Mouse (Mus musculus) lung, embryonic 16.5 days (tissue): ENCODE measurements at regions not wholly inside any gene's neighbourhood (a gene's known extent, or its start where the extent isn't known, plus 50 kb on each side); places are given as distances from the start of the nearest gene placed in this dataset.

Experiments
- ATAC-seq: fragments of 200-750 bp; cut with Nextera tagmentation; 2 replicates; pipeline ENCODE4 v1.8.0; 2017; ENCODE audit warnings: low read depth, mild to moderate bottlenecking, moderate library complexity
- H3K27ac ChIP-seq: fragments of 300-500 bp; sonication (generic); 2 replicates; pipeline ENCODE4 v1.5.1; 2014; ENCODE audit warnings: mild to moderate bottlenecking, control low read depth, low read length
- H3K27me3 ChIP-seq: fragments of 300-500 bp; sonication (generic); 2 replicates; pipeline ENCODE4 v1.6.1; 2014; ENCODE audit warnings: low read depth, low read length, mixed read lengths; ENCODE audit not compliant: control insufficient read depth, insufficient read depth
- H3K36me3 ChIP-seq: fragments of 300-500 bp; sonication (generic); 2 replicates; pipeline ENCODE4 v1.6.1; 2014; ENCODE audit warnings: low read length; ENCODE audit not compliant: control insufficient read depth, insufficient read depth
- H3K4me1 ChIP-seq: fragments of 300-500 bp; sonication (generic); replicated peaks from 2 replicates; pipeline ENCODE4 v1.6.1; 2014; ENCODE audit warnings: low read length, mixed read lengths; ENCODE audit not compliant: control insufficient read depth, insufficient read depth
- H3K4me2 ChIP-seq: fragments of 300-500 bp; sonication (generic); 2 replicates; pipeline ENCODE4 v1.6.1; 2014; ENCODE audit warnings: low read depth, low read length, control low read depth
- H3K4me3 ChIP-seq: fragments of 300-500 bp; sonication (generic); 2 replicates; pipeline ENCODE4 v1.5.1; 2014; ENCODE audit warnings: mild to moderate bottlenecking, low read length, control low read depth
- H3K9ac ChIP-seq: fragments of 300-500 bp; sonication (generic); 2 replicates; pipeline ENCODE4 v1.6.1; 2014; ENCODE audit warnings: low read length, control low read depth
- H3K9me3 ChIP-seq: fragments of 300-500 bp; sonication (generic); 2 replicates; pipeline ENCODE4 v1.6.1; 2016; ENCODE audit warnings: low read length; ENCODE audit not compliant: control insufficient read depth
- WGBS: fragments of 180-500 bp; shearing (Covaris S2); extraction: QIAGEN DNeasy Blood & Tissue Kit; methylation state at CpG from one replicate; pipeline ENCODE4 v1.1.7; 2014; 5-methylcytosine and 5-hydroxymethylcytosine counted together

DNA sequence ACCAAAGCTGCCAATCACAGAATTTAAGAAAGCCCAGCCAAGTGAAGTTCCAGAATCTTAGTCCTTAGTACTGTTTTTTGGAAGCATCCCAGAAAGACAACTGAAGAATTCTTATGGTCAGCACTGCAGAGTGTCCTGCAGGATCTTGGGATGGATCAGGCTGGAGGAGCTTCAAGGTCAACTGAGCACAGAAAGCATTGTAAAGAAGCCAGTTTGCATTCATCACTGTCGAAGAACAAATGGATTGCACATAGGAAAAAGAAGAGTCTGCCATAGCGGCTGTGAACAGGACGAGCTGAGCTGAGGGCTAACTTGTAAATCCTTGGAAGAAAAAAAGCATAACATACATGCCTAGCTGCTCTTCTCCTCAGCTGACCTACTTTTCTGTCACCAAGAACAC lies 234.6 kb downstream of the 9330182O14Rik start:
- Histone ChIP-seq H3K27me3 (no peaks in the 10 kb centered on the region), H3K4me3 (no peak overlapping the region), H3K9me3 (no peaks in the 10 kb centered on the region), H3K9ac (no peak overlapping the region), H3K27ac (no peak overlapping the region), H3K36me3 (no peaks in the 10 kb centered on the region), H3K4me1 (peaks cover 10% of the 10 kb centered on the region), H3K4me2 (no peak overlapping the region)
- peak; percentile 40; the same call in 1 of the 2 replicates for ATAC-seq
- WGBS = 60% methylated on average over 3 of the region's 3 CpGs

DNA sequence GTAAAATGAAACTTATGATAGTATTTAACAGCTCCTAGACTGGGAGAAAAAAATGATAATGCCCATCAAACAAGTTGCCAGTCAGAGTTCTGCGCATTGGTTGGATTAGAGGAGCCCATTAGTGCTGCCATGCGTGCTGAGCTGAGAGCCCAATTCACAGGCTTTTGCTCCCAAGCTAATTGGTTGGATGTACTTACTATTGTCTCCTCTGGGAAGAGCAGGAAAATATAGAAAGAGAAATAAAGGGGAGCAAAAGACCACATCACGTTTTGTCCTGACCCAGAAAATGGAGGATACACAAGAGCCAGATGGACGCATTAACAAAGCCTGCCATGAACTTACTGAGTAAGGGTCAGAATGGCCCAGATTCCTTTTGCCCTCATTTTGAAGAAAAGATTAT lies 237.3 kb downstream of the 9330182O14Rik start:
- 90% methylated on average over 4 of the region's 4 CpGs for WGBS
- no peaks in the 10 kb centered on the region for H3K27me3 ChIP-seq
- ATAC-seq = no peak
- no peak overlapping the region for H3K4me2 ChIP-seq
- no peaks in the 10 kb centered on the region for H3K36me3 ChIP-seq
- no peaks in the 10 kb centered on the region for H3K9me3 ChIP-seq
- H3K4me3 ChIP-seq = no peak overlapping the region
- H3K4me1 ChIP-seq = no peaks in the 10 kb centered on the region; the same call in 1 of the 2 replicates
- no peak overlapping the region for H3K27ac ChIP-seq
- H3K9ac ChIP-seq = no peak overlapping the region

DNA sequence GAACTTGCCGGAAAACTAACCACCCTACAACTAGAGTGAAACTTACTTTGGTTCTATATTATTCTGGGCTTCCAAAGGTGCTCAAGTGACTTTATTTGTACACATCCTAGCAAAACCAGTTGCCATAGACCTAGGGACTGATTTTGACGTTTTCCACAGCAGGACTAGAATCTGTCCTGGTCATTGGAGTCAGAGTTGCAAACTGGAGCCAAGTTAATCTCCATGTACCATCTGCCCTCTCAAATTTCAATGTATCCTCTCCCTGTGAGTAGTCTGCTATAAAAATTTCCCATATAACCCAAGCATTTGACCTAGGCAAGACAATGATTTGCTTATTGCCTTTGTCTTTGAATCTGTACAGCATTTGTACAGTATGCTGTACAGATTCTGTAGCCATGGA lies 252.4 kb downstream of the 9330182O14Rik start:
- H3K4me1 ChIP-seq = no peaks in the 10 kb centered on the region
- WGBS = 72% methylated on average over 2 of the region's 2 CpGs
- no peak for ATAC-seq
- no peak overlapping the region for H3K4me2 ChIP-seq
- H3K4me3 ChIP-seq = no peak overlapping the region
- H3K36me3 ChIP-seq = no peaks in the 10 kb centered on the region
- H3K27ac ChIP-seq = no peak overlapping the region
- H3K9me3 ChIP-seq = no peaks in the 10 kb centered on the region
- H3K27me3 ChIP-seq = no peaks in the 10 kb centered on the region
- no peak overlapping the region for H3K9ac ChIP-seq

DNA sequence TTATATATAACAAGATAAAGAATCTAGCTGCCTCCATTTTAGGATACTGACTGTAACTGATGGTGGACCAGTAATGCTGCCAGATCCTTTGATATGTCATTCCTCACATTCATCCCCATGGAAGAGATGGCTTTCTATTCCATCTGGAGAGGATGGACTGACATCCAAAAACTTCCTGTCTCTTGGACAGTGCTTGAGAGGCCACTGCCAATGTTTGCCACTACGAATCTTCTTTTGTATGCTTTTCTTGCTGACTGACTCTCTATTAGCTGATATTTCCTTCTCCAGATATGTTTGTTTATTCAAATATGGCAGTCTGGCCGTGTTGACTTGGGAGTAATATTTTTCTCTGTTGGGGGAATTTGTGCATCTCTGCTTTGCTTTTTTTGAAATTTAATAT lies 253.6 kb downstream of the 9330182O14Rik start:
- no peak for ATAC-seq
- 31% methylated on average over 2 of the region's 2 CpGs for WGBS
- Histone ChIP-seq H3K4me3 (no peak overlapping the region), H3K9me3 (no peaks in the 10 kb centered on the region), H3K4me1 (no peaks in the 10 kb centered on the region), H3K27me3 (no peaks in the 10 kb centered on the region), H3K27ac (no peak overlapping the region), H3K9ac (no peak overlapping the region), H3K4me2 (no peak overlapping the region), H3K36me3 (no peaks in the 10 kb centered on the region)

DNA sequence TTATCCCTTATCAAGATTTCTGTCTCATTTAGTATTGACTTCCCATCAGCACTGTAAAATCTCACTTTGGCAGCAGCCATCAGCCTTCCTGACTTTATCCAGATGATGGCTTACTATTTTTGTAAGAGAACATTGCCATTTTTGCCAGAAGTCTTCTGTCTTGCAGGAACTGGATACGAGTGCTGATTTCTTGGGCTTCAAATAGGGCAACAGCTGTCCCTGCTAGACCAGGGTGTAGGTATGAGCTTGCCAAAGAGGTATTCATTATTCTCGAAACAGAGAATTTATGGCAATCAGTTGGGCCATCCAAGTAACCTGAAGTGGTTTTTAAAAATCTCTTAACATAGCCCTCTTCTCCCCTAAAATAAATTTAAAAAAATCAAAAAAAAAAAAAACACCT lies 254.6 kb downstream of the 9330182O14Rik start:
- Histone ChIP-seq H3K4me3 (no peak overlapping the region), H3K27ac (no peak overlapping the region), H3K4me2 (no peak overlapping the region), H3K27me3 (no peaks in the 10 kb centered on the region), H3K36me3 (no peaks in the 10 kb centered on the region), H3K9ac (no peak overlapping the region), H3K9me3 (no peaks in the 10 kb centered on the region), H3K4me1 (no peaks in the 10 kb centered on the region)
- ATAC-seq = no peak
- 64% methylated on average over 2 of the region's 2 CpGs for WGBS

DNA sequence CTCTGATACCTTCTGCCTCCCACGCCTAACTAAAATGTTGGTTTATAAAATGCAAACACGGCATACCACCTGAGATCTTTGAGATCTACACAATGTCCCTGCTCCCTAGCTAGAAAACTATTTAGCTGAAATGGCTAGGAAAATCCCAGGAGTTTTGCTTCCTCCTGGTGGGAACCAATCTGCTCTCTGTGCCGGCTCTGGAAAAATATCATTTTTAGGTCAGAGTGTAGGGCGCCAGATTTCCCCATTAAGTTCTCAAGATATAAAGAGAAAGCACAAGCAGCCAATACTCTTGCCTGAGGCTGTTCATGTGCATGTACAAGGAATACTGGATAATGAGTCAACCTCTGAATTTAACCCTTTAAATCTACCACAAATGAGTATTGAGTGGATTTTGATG lies 301.0 kb downstream of the 9330182O14Rik start:
- WGBS = 85% methylated on average over 4 of the region's 4 CpGs

DNA sequence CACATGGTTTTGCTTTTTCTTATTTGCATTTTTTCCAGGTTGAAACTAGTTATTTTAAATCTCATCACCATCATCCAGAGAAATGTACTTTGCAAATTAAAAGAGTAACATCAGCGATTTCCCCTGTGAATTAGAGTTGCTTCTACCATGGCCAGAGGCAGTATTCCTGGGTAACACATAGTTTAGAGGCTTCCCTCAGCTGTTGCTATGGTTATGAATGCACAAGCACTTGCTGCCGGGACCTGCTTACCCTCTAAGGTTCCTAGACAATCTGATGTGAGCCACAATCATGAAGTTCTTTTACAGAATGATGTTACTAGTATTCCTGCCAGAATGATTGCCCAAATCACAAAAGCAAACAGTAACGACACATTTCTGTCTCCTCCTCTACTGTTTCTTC lies 302.5 kb downstream of the 9330182O14Rik start:
- 62% methylated on average over 3 of the region's 3 CpGs for WGBS
- ATAC-seq = no peak

More for the DNA sequence above, 301.0 kb downstream of the 9330182O14Rik start:
- no peaks in the 10 kb centered on the region for H3K27me3 ChIP-seq
- no peak overlapping the region for H3K9ac ChIP-seq
- no peak for ATAC-seq
- no peaks in the 10 kb centered on the region for H3K4me1 ChIP-seq
- no peak overlapping the region for H3K27ac ChIP-seq
- H3K4me3 ChIP-seq = no peak overlapping the region
- H3K9me3 ChIP-seq = no peaks in the 10 kb centered on the region
- H3K36me3 ChIP-seq = no peaks in the 10 kb centered on the region
- H3K4me2 ChIP-seq = no peak overlapping the region

DNA sequence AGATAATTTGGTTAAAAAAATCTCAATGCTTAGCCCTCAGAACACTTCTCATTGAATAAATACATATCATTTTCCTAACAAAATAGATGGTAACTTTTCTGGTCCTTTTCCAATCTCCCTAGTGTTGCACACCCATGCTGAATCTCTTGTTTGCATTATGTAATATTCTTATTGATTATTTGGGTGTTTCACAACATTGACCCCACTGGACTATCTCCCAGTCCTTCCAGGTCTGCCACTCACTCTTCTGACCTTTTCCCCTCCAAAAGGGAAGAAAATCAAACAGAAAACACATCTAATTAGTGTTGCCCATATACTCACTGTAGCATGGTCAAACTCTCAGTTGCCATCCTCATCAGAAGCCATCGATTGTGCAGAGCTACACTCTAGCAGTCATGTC lies 305.7 kb downstream of the 9330182O14Rik start:
- Histone ChIP-seq H3K4me3 (no peak overlapping the region), H3K27ac (no peak overlapping the region), H3K36me3 (no peaks in the 10 kb centered on the region), H3K4me1 (no peaks in the 10 kb centered on the region), H3K9me3 (no peaks in the 10 kb centered on the region), H3K4me2 (no peak overlapping the region), H3K9ac (no peak overlapping the region), H3K27me3 (no peaks in the 10 kb centered on the region)
- ATAC-seq = no peak
- 87% methylated on average over 1 of the region's 1 CpGs for WGBS

More for the DNA sequence above, 302.5 kb downstream of the 9330182O14Rik start:
- no peaks in the 10 kb centered on the region for H3K9me3 ChIP-seq
- no peak overlapping the region for H3K9ac ChIP-seq
- no peaks in the 10 kb centered on the region for H3K4me1 ChIP-seq
- H3K27me3 ChIP-seq = no peaks in the 10 kb centered on the region
- H3K4me3 ChIP-seq = no peak overlapping the region
- H3K4me2 ChIP-seq = no peak overlapping the region
- H3K36me3 ChIP-seq = no peaks in the 10 kb centered on the region
- H3K27ac ChIP-seq = no peak overlapping the region

DNA sequence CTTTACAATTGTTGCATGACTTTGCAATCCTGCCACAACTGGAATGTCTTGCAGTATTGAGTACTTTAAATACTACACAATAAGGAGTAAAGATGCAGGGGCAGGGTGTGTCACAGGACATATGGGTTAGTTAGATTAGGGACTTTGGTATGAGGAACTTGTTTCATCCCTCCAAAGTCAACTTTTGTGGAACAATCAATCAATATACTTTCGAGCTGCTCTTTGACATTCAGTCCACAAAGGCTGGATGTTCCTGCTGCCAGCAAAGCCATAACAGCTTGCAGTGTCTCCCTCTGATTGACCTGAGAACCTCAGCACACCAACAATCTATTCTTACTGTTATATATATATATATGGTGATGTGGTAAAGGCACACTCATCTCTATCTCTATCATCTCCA lies 314.5 kb downstream of the 9330182O14Rik start:
- no peak overlapping the region for H3K27ac ChIP-seq
- H3K27me3 ChIP-seq = no peaks in the 10 kb centered on the region
- H3K4me3 ChIP-seq = no peak overlapping the region
- ATAC-seq = no peak
- no peak overlapping the region for H3K9ac ChIP-seq
- 58% methylated on average over 1 of the region's 1 CpGs for WGBS
- no peaks in the 10 kb centered on the region for H3K4me1 ChIP-seq
- no peaks in the 10 kb centered on the region for H3K9me3 ChIP-seq
- H3K36me3 ChIP-seq = no peaks in the 10 kb centered on the region
- no peak overlapping the region for H3K4me2 ChIP-seq

DNA sequence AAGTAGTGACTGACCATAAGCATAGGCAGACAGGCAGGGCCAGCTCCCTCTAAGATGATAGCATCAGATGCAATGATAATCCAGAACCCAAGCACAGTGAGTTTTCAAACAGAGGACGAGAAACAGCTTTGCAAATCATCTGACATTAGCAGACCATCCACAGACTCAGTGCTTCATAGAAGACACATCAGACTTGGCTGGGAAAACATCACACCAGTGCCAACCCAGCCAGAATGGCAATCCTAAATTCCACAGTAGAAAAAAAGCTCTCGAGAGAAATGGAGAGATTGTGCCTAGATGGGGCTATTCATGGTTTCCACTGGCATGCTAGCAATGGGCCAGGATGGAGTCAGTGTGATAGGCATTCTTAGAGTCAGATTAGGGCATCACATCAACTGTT lies 319.1 kb downstream of the 9330182O14Rik start:
- no peaks in the 10 kb centered on the region for H3K27me3 ChIP-seq
- no peaks in the 10 kb centered on the region for H3K36me3 ChIP-seq
- H3K4me3 ChIP-seq = no peak overlapping the region
- 60% methylated on average over 2 of the region's 2 CpGs for WGBS
- H3K4me2 ChIP-seq = no peak overlapping the region
- no peak overlapping the region for H3K27ac ChIP-seq
- no peaks in the 10 kb centered on the region for H3K4me1 ChIP-seq
- H3K9me3 ChIP-seq = no peaks in the 10 kb centered on the region
- ATAC-seq = no peak
- H3K9ac ChIP-seq = no peak overlapping the region
